Mouse (Mus musculus) lung, embryonic 16.5 days (tissue): ENCODE results near the gene Wdr20. TPM values are rescaled to one million over a fixed set of nuclear protein-coding genes. Genes with fewer than 3 reads are reported as not detected.
"Not testable (repeated sequence)": the region's sequence is repeated elsewhere in the genome, so short reads cannot be mapped to it uniquely, and the experiment has no call there.

Experiments
- ATAC-seq: fragments of 200-750 bp; cut with Nextera tagmentation; 2 replicates; pipeline ENCODE4 v1.8.0; 2017; ENCODE audit warnings: low read depth, mild to moderate bottlenecking, moderate library complexity
- H3K27ac ChIP-seq: fragments of 300-500 bp; sonication (generic); 2 replicates; pipeline ENCODE4 v1.5.1; 2014; ENCODE audit warnings: mild to moderate bottlenecking, control low read depth, low read length
- H3K27me3 ChIP-seq: fragments of 300-500 bp; sonication (generic); 2 replicates; pipeline ENCODE4 v1.6.1; 2014; ENCODE audit warnings: low read depth, low read length, mixed read lengths; ENCODE audit not compliant: control insufficient read depth, insufficient read depth
- H3K36me3 ChIP-seq: fragments of 300-500 bp; sonication (generic); 2 replicates; pipeline ENCODE4 v1.6.1; 2014; ENCODE audit warnings: low read length; ENCODE audit not compliant: control insufficient read depth, insufficient read depth
- H3K4me1 ChIP-seq: fragments of 300-500 bp; sonication (generic); replicated peaks from 2 replicates; pipeline ENCODE4 v1.6.1; 2014; ENCODE audit warnings: low read length, mixed read lengths; ENCODE audit not compliant: control insufficient read depth, insufficient read depth
- H3K4me2 ChIP-seq: fragments of 300-500 bp; sonication (generic); 2 replicates; pipeline ENCODE4 v1.6.1; 2014; ENCODE audit warnings: low read depth, low read length, control low read depth
- H3K4me3 ChIP-seq: fragments of 300-500 bp; sonication (generic); 2 replicates; pipeline ENCODE4 v1.5.1; 2014; ENCODE audit warnings: mild to moderate bottlenecking, low read length, control low read depth
- H3K9ac ChIP-seq: fragments of 300-500 bp; sonication (generic); 2 replicates; pipeline ENCODE4 v1.6.1; 2014; ENCODE audit warnings: low read length, control low read depth
- H3K9me3 ChIP-seq: fragments of 300-500 bp; sonication (generic); 2 replicates; pipeline ENCODE4 v1.6.1; 2016; ENCODE audit warnings: low read length; ENCODE audit not compliant: control insufficient read depth
- WGBS: fragments of 180-500 bp; shearing (Covaris S2); extraction: QIAGEN DNeasy Blood & Tissue Kit; methylation state at CpG from one replicate; pipeline ENCODE4 v1.1.7; 2014; 5-methylcytosine and 5-hydroxymethylcytosine counted together
- polyA plus RNA-seq: library from polyadenylated mRNA; unstranded; fragments of >200 nt; fragmentation: Nextera tagmentation; extraction: Ambion mirVana; gene quantifications from 2 replicates; pipeline ENCODE4 v1.2.1, GENCODE M21; 2015

Wdr20 gene
- polyA plus RNA-seq, 1 experiment from 2014 or later: 25.3 TPM

- H3K36me3 ChIP-seq, H3K9me3 ChIP-seq, H3K27me3 ChIP-seq, H3K4me3 ChIP-seq, ATAC-seq, H3K4me1 ChIP-seq, H3K4me2 ChIP-seq, H3K9ac ChIP-seq, H3K27ac ChIP-seq: not testable (repeated sequence)
- WGBS: 87% methylated on average over 3 of the region's 3 CpGs
These were observed 4.5 kb upstream of the Wdr20 start for GRCm38 (mm10) chr12:110733254-110733653.

DNA sequence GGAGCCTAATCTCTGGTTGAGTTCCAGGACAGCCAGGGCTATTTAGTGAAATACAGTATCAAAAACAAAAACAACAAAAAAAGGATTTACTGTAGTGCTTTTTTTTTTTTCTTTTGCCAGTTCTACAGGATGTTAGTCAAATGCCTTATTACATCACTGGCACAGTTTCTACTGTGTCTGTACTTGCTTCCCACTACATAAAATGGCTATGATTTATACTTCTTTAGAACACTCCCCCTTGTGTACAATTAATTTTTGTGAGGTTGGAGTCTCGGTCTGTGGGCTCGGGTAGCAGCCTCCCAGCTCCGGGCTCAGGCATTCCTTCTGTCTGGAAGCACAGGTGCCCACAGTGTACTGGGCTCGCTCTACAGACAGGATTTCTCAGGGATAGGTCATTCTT, 1.1 kb upstream of the Wdr20 start:
- WGBS: 11% methylated on average over 4 of the region's 4 CpGs
- Histone ChIP-seq H3K9ac (peak overlapping the region; percentile 79; the same call in 1 of the 2 replicates), H3K27ac (no peak overlapping the region), H3K36me3 (no peaks in the 10 kb centered on the region), H3K4me1 (peaks cover 15% of the 10 kb centered on the region), H3K9me3 (no peaks in the 10 kb centered on the region), H3K4me3 (peak overlapping the region; percentile 95), H3K27me3 (no peaks in the 10 kb centered on the region), H3K4me2 (peak overlapping the region; percentile 94)
- no peak for ATAC-seq

- WGBS: 1% methylated on average over 67 of the region's 72 CpGs
These were observed 596 bp downstream of the Wdr20 start for GRCm38 (mm10) chr12:110738158-110738921.

DNA sequence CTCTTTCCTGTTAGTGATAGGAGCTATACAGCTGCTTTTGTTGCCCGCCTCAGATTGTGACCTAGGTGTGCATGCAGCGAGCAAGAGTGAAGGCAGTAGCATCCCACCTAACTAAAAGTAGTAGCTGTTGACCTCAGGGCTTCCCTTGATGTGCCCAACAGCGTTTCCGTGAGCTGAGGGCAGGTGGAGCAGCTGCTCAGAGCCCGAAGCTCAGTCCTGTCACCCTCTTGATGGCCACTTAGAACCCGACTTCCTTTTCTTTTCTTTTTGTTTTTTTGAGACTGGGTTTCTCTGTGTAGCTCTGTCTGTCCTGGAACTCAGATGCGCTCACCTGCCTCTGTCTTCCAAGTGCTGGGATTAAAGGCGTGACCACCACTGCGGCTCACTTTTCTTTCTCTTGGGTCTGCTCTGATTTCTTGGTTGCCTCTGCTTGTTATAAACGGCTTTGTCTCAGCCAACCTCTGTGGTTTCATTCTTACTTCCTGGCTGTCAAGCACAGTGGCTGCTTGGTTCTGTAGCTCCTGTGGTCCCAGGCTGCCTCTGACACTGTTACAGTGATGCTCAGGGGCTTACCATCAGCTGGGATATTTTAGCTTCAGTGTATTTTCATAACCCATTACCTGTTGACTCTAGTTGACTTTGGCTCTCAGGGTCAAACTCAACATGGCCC, 13.2 kb downstream of the Wdr20 start:
- Histone ChIP-seq H3K9me3 (no peaks in the 10 kb centered on the region), H3K4me1 (no peaks in the 10 kb centered on the region), H3K9ac (no peak overlapping the region), H3K27ac (no peak overlapping the region), H3K4me2 (no peak overlapping the region), H3K27me3 (no peaks in the 10 kb centered on the region), H3K36me3 (peaks cover 9% of the 10 kb centered on the region; the same call in 1 of the 2 replicates), H3K4me3 (no peak overlapping the region)
- ATAC-seq: no peak
- 72% methylated on average over 10 of the region's 10 CpGs for WGBS

More at GRCm38 (mm10) chr12:110738158-110738921, 596 bp downstream of the Wdr20 start:
- Histone ChIP-seq H3K9ac (peak overlapping the region; percentile 97), H3K36me3 (no peaks in the 10 kb centered on the region), H3K9me3 (no peaks in the 10 kb centered on the region), H3K27me3 (no peaks in the 10 kb centered on the region), H3K27ac (peak overlapping the region; percentile 83), H3K4me2 (peak overlapping the region; percentile 66), H3K4me1 (peaks cover 15% of the 10 kb centered on the region), H3K4me3 (peak overlapping the region; percentile 95)
- ATAC-seq: peak; percentile 57

- Histone ChIP-seq H3K9me3 (no peaks in the 10 kb centered on the region), H3K27ac (no peak overlapping the region), H3K4me3 (no peak overlapping the region), H3K9ac (no peak overlapping the region), H3K4me1 (no peaks in the 10 kb centered on the region), H3K36me3 (peaks cover 9% of the 10 kb centered on the region; the same call in 1 of the 2 replicates), H3K4me2 (no peak overlapping the region), H3K27me3 (no peaks in the 10 kb centered on the region)
- ATAC-seq: no peak
These were observed 15.0 kb downstream of the Wdr20 start for GRCm38 (mm10) chr12:110752703-110753102.

DNA sequence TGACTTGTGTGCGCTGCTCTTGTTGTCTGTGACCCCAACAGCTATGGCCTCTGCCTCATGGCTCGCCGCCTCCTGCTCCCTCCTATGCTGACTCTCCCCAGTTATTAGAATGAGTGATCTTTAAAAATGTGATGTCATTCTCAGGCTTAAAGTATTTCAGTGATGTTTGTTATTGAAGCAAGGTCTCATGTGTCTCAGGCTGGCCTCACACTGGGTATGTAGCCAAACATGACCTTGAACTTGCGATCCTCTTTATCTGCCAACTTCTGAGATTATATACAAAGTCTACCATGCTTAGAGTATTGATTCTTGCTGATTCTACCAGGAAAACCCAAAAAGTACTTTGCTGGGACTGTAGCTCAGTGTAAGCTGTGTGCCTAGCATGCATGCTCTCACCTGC, 16.2 kb downstream of the Wdr20 start:
- Histone ChIP-seq H3K27me3 (no peaks in the 10 kb centered on the region), H3K4me3 (no peak overlapping the region), H3K36me3 (peaks cover 9% of the 10 kb centered on the region; the same call in 1 of the 2 replicates), H3K9me3 (no peaks in the 10 kb centered on the region), H3K9ac (no peak overlapping the region), H3K4me1 (no peaks in the 10 kb centered on the region), H3K4me2 (no peak overlapping the region), H3K27ac (no peak overlapping the region)
- 95% methylated on average over 4 of the region's 4 CpGs for WGBS
- ATAC-seq: no peak

DNA sequence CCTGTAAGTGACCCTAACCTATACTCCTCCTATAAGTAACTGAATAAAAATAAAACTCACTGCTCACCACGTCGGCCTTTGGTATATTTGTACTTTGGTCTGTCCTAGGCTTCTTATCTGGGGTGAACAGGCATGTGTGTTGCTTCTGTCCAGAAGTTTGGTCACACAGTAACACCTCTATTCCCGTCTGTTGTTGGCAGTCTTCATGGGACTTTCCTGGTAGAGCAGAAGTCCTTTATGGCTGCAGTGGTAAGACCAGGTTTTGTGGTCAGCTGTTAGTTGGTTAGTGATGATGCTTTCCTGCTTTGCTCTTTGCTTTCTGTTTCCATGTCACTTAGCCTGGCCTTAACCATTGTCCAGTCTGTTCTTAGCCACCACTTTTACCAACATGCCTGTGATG, 19.4 kb downstream of the Wdr20 start:
- no peaks in the 10 kb centered on the region for H3K4me1 ChIP-seq
- H3K9ac ChIP-seq: no peak overlapping the region
- 83% methylated on average over 3 of the region's 3 CpGs for WGBS
- no peak overlapping the region for H3K4me2 ChIP-seq
- ATAC-seq: no peak
- no peaks in the 10 kb centered on the region for H3K9me3 ChIP-seq
- H3K27me3 ChIP-seq: no peaks in the 10 kb centered on the region
- H3K4me3 ChIP-seq: no peak overlapping the region
- H3K36me3 ChIP-seq: peaks cover 9% of the 10 kb centered on the region; the same call in 1 of the 2 replicates
- H3K27ac ChIP-seq: no peak overlapping the region

GRCm38 (mm10) chr12:110758932-110759331, 21.2 kb downstream of the Wdr20 start:
- ATAC-seq: no peak
- Histone ChIP-seq H3K4me3 (no peak overlapping the region), H3K27me3 (no peaks in the 10 kb centered on the region), H3K9ac (no peak overlapping the region), H3K4me2 (no peak overlapping the region), H3K4me1 (no peaks in the 10 kb centered on the region), H3K9me3 (no peaks in the 10 kb centered on the region), H3K36me3 (peaks cover 8% of the 10 kb centered on the region; the same call in 1 of the 2 replicates), H3K27ac (no peak overlapping the region)
- 89% methylated on average over 7 of the region's 8 CpGs for WGBS

DNA sequence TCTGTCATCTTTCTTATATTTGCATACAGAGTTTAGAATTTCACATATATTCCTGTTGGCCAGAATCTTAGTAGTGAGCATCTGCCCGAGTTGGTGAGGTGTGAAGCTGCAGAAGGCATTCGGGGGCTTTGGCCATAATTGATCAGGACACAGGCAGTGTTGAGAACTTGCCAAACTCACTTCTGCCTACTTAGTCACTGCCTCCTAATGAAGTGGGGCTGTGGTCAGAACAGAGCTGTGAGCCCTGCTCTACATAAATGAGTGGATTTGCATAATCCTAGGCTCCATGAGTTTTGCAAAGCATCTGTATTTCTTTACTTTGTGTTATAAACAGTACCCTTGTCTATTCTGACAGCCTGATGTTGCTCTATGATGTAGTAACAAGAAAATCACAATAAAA, 24.6 kb downstream of the Wdr20 start:
- Histone ChIP-seq H3K4me1 (no peaks in the 10 kb centered on the region), H3K9ac (no peak overlapping the region), H3K36me3 (no peaks in the 10 kb centered on the region), H3K27ac (no peak overlapping the region), H3K27me3 (no peaks in the 10 kb centered on the region), H3K9me3 (no peaks in the 10 kb centered on the region), H3K4me3 (no peak overlapping the region), H3K4me2 (no peak overlapping the region)
- 78% methylated on average over 2 of the region's 2 CpGs for WGBS
- no peak for ATAC-seq
